Mouse (Mus musculus): ENCODE data around the gene Gm12166.

Gene Gm12166

DNA sequence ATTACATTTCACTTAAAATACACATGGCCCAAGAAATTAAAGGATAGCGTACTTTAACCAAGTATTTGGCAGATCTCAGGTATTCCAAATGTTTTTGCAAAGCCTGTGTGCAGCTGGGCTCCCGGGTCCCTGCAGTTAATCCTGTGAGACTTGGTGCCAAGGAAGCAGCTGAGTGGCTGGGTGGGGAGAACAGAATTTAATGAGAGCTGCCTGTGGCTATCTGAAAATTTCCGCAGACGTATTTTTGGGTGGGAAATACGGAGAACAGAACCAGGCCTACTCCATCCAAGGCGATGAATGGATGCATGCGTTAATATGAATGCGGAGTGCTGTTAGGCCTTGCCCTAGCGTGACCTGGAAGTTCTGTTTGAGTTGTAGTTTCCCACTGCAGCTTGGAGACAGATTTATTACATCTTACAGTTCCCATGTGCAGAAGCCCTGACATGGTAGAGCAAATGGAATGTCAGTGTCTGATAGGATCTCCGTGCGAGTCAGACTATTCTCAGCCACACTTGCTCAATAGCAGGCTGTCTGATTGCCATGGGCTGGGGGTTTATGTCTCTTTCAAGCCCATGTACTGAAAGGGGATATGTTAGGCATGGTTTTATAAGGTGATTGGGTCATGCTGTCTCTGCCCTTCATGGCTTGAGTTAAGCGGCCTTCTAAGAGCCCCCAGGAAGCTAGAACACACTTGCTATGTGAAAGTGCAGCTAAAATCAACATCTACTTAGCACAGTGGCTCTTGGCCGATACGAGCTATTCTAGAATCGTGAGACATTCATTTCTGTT, 21.1 kb upstream of the Gm12166 start:
- DNase-seq (ENCODE audit: low spot score): no peak

DNA sequence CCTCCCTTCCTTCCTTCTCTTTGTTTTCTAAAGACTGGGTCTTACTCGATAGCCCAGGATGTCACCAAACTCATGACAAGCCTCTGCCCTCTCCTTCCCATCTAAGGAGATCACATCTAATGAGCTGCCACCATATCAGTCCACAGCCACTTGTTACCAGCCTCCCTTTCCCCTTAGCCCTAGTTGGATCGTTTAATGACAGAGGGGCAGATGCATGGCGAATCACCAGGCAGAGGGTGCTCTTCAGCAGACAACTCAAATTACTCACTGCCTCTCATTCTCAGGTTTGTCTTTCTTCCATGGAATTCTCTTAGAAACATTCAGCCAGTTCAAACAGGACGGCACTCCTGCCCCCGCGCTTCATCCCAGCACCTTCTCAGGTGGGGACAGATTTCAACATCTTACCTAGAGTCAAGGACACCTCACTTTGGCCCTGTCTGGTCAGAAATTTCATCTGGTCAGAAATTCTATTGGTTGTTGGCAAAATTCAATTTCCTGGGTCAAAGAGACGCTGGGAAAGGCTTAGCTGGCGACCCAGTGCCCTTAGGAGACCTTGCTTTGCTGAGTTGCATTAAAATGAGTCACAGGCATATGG, 20.4 kb upstream of the Gm12166 start:
- no peak for DNase-seq (ENCODE audit: low spot score)

DNA sequence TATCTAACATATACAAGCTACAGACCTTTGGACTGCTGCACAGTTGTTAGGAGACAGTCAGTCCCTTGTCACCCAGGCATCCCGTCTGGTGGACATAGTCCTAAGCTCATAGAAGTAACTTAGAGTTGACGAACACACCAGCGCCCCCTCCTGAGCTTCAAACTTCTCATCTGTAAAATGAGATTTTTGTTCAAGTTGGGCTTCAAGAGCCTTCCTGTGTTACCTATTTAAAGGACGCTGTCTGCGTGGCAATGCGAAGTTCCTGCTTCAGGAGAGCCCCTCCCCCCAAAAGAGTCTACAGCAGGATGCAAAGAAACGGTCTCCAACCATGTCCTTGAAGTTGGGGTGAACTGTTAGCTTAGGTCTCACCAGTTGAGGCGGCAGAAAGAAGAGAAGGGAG, 18.7 kb upstream of the Gm12166 start:
- DNase-seq (ENCODE audit: low spot score): no peak

DNA sequence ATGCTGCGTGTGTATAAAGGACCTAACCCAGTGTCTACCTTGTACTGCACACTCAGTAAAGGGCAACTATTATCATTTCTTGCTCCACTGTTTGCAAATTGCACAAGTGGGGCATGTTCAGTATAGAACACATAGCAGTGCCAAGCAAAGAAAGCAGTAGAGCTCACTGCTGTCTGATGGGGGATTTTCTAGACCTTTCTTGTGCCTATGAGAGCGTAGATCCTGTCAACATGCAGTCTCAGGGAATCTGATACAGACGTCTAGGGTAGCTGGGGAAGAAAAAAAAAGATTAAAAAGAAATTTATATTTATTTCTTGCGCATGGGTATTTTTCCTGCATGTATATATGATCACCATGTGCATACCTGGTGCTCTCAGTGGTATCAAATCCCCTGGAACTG, 18.0 kb upstream of the Gm12166 start:
- DNase-seq (ENCODE audit: low spot score): no peak

DNA sequence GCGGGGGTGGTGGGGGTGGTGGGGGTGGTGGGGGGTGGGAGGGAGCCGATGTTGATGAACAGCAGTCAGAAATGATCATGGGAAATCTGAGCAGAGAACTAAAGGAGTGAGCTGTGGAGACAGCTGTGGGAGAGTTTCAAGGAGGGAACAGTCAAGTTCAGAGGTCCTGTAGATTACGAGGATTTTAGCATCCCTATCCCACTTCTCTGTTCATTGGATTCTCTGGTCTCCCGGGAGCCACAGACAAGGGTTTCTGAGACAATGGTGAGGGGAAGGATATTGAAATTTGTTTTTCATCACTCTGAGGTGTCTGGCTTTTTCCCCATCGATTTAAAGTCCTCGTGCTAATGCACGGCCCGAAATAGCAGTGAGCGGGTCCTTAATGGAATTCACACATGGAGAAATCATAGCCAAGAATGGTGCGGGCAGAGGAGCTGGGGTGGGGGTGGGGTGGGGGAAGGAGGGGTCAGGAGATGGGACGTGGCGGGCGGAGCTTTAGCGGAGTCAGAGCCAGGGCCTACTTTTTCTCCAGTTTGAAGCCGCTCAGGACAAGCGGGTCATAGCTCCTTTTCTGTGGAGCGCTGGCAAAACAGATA, 17.4 kb upstream of the Gm12166 start:
- DNase-seq (ENCODE audit: low spot score): peak; percentile 48

DNA sequence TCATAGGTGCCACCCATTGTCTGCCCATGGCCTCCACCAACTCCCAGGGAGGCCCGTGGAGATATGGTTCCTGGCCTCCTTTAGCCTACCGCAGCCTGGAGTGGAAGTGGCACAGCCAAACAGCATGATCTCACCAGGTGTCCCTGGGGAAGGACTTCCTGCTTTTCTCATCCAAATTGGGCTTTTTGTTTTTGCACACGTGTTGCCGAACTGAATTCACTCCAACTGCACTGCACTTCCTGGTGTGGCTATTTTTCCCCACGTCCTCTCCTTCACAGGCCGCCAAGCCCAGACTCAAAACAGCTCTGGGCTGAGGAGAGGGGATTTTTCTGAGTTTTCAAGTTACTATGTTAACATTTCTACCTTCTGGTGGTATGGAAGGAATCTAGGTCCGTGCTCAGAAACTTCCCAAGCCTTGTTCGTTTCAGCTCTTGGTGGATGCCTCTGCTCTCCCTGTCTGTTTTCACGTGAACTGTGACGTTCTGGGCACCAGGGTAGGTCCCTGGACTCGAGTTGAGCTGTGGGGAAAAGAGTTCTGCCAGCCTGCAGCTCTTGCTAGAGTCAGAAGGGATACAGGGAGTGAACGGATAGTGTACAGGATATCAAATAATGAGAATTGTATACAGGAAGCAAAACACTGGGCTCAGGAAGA, 16.8 kb upstream of the Gm12166 start:
- DNase-seq (ENCODE audit: low spot score): peak; percentile 38

DNA sequence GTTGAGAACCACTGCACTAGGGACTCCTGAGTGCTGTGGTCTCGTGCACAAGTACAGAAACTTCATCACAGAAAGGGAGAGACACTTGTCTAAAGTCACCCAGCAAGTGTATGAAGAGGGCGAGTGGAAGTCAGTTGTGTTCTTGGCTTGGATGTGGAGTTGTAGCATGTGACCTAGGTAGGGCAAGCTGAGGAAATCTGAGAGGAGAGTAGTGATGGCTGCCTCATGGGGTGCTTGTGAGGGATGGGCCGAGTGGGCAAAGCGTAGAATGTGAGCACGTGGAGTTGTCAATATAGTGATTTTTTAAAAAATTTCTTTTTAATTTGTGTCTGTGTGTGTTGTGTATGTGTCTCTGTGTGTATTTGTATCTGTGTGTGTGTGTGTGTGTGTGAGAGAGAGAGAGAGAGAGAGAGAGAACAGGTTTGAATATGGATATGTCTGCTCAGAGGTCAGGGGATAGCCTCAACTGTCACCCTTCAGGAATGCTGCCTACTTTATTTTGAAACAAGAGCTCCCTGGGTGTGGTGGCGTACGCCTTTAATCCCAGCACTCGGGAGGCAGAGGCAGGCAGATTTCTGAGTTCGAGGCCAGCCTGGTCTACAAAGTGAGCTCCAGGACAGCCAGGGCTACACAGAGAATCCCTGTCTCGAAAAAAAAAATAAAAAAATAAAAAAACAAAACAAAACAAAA, 15.4 kb upstream of the Gm12166 start:
- no peak for DNase-seq (ENCODE audit: low spot score)

DNA sequence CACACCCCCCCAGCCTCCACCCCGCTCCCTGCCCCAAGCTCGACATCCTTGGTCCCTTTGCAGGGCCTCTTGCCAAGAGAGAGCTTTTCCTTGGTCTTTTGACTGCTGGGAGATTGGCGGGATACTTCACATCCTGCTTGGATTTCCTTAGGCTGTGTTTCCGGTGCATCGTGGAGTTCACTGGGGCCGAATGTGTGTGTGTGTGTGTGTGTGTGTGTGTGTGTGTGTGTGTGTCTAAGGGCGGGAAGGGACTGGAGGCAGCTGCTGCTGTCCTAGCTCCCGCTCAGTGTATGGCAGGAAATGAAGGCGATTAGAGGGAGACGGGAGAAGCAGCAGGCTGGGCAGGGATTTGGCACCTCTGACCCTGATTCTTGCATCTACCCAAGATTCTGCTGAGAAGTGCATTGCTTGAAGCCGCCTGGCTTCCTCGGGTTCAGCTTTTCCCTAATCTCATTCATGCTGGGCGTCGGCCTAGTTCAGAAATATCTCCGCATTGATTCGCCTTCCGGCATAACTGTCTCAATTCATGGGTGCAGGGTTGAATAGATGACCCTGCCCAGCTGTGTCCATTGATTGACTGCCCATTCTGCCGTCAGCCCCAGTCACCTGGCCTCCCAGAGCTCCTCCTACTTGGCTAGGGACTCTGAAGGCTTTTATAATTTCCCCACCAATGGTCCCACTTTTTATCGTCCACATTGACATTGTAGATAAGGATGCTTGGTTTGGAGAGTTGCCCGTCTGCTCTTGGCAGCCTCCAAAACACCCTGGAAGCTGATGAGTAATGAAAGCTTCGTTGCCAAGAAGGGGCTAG, 13.3 kb upstream of the Gm12166 start:
- DNase-seq (ENCODE audit: low spot score): peak; percentile 25

DNA sequence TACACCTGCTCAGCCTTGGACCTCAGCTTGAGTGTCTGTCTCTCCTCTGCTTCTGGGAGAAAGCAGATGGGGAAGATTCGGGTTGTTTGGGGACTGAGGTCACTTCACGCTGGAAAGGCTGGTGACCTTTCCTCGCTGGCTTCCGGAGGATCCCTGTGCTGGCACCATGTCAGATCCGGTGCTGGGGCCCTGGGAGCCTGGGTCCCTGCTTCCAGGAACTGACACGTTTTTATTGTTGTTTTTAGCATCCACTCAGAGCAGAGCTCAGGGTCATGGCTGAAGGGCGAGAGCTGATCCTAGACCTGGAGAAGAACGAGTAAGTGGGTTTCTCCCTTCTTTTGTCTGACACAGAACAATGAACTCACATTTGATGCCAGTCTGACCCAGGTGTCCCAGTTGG, 12.6 kb upstream of the Gm12166 start:
- no peak for DNase-seq (ENCODE audit: low spot score)

DNA sequence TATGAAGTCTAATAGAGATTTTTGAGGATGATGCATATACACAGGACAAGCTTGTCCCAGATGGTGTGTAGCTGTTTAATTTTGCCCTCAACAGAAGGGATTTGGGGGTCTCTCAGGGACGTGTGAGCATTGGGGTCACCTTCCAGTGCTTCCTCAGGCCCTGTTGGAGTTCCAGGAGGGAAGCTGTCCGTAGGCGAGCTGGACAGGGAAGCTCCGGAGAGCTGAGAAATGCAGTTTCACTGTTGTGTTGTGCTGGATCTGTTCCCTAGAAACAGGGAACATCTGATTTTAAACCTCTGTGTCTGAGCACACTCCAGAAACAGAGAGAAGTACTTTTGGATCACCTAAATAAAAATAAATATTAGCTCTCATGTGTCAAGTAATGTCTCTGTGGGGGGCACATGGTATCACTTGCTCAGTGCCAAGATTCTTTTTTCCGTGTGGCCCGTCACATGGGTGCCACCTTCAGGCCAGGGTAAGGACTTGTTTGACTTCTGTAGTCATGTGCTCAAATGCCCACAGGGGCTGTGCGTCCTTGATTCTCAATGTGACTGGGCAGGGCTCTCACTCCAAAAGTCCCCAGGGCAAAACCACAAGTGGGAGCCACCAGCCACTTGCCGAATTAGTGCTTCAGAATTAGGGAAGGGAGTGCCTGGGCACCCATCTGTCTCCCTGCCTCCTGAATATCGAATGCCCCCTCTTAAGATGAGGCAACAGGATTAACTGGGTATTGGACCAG, 11.0 kb upstream of the Gm12166 start:
- no peak for DNase-seq (ENCODE audit: low spot score)

DNA sequence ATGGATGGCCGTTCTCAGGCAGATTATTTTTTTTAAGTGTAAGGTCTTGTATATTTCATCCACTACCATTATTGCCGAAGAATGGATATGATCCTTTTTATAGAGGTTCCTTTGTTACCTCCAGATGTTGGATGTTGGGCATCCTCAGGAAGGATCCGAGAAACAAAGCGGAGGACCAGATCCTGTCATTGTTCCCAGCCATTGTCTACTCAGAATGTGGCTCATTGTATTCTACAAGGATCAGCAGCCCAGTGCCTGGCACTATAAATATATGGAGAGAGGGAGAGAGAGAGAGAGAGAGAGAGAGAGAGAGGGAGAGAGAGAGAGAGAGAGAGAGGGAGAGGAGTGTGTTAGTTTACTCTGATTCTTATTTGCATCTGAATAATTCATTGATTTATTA, 10.4 kb upstream of the Gm12166 start:
- DNase-seq (ENCODE audit: low spot score): no peak

DNA sequence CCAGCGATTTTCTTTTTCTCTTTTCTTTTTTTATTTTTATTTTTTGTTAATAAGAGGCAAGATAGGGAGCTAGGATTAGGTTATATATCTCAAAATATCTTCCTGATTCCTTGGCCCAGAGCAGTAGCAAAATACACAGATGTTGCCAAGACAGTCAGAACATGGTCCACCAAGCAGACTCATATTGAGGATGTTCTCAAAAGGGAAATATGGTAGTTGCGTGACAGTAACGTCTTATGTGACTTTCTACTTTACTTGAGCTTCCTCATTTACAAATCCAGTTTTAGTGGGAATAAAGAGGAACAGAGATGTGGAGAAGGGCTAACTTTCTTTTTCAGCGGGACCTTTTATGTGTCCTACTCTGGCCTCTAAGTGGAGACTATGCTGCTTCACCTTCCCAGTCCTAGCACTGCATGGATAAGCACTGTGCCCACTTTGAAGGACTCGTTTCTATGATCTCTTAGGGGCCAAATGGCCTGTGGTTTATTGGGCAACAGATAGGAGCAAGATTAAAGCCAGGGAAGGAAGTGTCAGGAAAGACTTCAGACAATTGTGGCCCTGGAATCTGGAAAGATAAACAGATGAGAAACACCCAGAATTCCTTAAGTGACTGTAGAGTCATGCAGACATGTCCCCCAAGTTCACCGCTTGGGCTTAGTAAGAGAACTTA, 9.8 kb upstream of the Gm12166 start:
- DNase-seq (ENCODE audit: low spot score): no peak

DNA sequence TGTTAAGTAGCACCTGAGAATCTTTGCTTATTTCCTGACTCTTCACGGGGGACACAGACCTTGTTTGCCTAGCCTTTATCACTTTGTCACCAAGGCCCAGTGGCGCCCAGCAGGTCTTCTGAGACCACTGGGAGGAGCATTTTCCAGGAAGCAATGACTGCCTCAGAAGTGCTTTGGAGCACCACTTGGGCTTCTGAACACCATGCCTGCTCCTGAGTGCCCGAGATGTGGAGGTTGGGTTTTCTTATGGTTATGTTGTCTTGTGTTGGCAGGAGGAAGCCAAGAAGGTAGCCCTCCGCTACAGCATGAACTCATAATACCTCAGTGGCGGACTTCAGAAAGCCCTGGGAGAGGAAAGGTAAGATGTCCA, 8.5 kb upstream of the Gm12166 start:
- no peak for DNase-seq (ENCODE audit: low spot score)

DNA sequence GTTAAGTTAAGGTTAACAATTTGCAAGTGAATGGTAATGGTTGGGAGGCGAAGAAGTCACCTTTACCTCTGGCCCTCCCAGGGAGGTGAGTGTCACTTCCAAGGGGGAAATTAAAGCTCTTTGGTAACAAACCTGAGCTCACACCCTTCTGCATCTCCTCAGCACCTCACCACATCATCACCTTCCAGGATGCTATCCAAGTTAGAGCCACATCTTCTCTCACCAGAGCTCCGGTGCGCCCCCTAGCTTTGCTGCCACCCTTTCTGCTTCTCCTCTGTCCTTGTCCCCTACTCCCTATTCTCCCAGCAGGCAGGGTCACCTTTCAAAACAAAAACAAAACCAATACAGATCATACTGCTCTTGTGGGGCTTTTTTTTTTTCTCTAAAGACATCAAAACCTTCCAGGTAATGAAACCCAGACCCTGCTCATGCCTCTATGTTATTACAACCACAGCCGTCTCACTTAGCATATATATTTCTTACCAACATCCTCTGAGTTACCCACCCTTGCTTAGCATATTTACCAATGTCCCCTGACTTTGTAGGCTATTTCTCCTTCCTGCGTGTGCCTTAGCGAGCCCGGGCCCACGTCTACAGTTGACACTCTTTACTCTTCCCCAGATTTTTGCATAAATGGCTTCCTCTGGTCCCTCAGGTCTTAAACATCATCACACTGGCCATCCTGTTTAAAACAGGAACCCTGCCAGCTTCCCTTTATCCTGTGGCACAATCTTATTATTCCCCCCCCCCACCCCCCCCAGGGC, 7.9 kb upstream of the Gm12166 start:
- DNase-seq (ENCODE audit: low spot score): no peak

DNA sequence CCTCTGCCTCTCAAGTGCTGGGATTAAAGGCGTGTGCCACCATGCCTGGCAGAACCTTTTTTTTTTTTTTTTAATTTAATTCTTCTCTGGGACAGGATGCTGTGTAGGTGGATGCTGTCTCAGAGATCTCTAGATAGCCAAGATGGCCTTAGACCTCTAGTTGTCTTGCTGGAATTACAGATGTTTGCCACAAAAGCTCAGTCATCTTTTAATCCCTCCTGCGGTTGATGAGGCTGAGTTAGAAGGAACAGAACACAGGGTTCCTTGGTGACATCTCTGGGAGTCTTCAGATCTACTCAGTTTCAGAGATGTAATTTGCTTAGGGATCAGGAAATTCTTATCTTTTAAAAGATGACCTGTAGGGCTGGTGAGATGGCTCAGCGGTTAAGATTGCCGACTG, 6.8 kb upstream of the Gm12166 start:
- no peak for DNase-seq (ENCODE audit: low spot score)

DNA sequence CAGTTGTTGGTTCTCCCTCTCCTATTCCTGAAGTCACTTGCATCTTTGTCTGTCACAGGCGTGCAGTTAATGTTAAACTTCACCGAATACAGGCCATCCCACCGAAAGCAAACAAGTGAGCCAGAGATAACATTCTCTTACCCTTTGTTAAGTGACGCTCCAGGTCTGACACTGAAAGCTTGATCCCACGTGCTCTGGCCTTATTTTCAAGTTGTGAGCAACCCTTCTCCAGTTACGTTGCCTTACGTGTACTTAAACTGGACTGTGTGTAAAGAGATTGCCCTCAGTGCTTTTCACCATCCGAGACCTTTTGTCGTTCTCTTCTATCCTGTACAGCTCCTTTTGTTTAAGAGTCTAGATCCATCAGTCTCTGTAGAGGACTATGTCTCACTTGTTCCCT, 5.9 kb upstream of the Gm12166 start:
- DNase-seq (ENCODE audit: low spot score): peak; percentile 36

DNA sequence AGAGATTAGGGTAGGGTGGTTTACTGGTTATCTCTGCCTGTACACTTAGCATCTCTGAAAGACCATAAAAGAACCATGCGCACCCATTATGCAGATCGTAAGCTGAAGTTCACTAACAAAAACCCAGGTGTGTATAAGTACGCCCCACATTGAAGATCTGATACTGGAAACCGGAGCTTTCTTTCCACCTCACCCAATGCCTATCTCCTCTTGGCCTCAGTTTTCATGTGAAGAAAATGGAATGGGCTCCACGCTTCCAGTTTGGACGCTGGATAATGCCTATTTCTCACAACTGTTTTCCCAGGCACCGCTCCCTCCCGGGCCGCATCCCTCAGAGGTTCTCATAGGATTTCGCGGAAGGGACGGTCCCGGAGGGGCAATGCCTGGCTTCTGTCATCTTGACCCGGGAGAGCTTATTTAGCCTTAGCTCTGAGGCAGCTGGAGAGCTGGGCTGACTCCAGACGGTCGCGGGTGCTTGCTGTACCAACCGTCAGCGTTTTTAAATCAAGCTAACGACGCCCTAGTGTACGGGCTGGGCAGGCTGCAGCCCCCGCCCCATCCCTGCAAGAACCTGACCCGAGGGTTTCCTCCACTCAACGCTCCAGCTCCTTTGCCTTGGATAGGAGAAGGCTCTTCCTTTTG, 4.8 kb upstream of the Gm12166 start:
- DNase-seq (ENCODE audit: low spot score): peak; percentile 49

DNA sequence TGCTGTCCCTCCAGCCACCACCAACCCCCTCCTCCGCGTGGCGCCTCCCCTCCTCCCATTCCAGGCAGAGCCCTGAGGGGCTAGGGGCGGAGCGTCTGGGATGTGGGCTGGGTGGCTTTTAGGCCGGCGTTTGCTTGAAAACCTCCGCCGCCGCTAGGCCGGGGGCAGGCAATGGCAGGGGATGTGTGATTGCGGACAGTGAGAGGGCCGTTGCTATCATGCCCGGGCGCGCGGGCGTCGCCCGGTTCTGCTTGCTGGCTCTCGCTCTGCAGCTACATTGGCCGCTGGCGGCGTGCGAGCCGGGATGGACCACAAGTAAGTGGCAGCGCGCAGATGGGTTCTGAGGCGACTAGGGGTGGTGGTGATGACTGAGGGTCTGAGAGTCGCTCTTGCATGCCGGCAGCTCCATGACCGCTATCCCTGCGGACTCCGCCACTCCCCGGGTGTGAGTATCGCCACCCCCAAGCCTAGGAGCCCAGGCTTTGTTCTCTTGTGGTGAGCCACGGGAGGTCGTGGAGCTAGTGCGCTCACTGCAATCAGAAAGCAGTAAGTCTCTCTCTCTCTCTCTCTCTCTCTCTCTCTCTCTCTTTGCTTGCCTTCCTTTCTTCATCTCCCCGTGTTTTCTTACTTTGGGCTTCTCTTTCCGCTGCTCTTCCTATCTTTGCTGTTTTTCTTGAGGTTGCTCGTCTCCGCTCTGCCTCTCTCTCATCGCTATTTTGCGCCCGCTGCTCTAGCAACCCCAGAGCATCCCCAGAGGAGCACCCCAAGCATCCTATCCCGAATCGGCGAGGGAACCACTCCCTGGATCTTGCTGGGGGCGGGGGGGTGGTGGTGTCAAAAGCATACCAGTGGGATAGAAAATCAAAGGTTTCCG, 4.0 kb upstream of the Gm12166 start, which contains the start of gene Adam19:
Gene Adam19, plus strand, starts transcription at position 97 of the 874 bp plus-strand sequence.
- DNase-seq (ENCODE audit: low spot score): peak; percentile 85
